Mouse (Mus musculus) CH12.LX (cell line): ENCODE data around the gene Carf. TPM values are rescaled to one million over a fixed set of nuclear protein-coding genes. Genes with fewer than 3 reads are reported as not detected.
"Not testable (repeated sequence)": the region's sequence is repeated elsewhere in the genome, so short reads cannot be mapped to it uniquely, and the experiment has no call there.

Experiments used
- DNase-seq: peaks from one replicate; pipeline ENCODE4 v3.0.0-alpha.2; 2013; ENCODE audit errors: extremely low read depth
- H3K27ac ChIP-seq: 2 replicates; pipeline ENCODE4 v1.5.1; 2012; ENCODE audit warnings: low read depth, mild to moderate bottlenecking, control low read depth, moderate library complexity; ENCODE audit not compliant: insufficient read depth
- H3K27me3 ChIP-seq: replicated peaks from 2 replicates; pipeline ENCODE3; 2012; ENCODE audit warnings: inconsistent platforms
- H3K36me3 ChIP-seq, 2 experiments: replicated peaks in 1 of 2; 2 replicates each; pipeline versions ENCODE3 to v1.6.1; 2012; ENCODE audit warnings: inconsistent platforms in 1 of 2, low read length in 1 of 2, mild to moderate bottlenecking in 1 of 2, mixed read lengths in 1 of 2, moderate library complexity in 1 of 2; ENCODE audit not compliant: control insufficient read depth in 1 of 2, insufficient read depth in 1 of 2
- H3K4me1 ChIP-seq, 2 experiments: 2 replicates each; pipeline ENCODE4 v1.6.1; 2012; ENCODE audit warnings: inconsistent platforms in 1 of 2, moderate library complexity in 1 of 2; ENCODE audit not compliant: insufficient read depth in 2 of 2, control insufficient read depth in 1 of 2
- H3K4me2 ChIP-seq: 2 replicates; pipeline ENCODE4 v1.6.1; 2012; ENCODE audit warnings: low read depth, mild to moderate bottlenecking, control low read depth; ENCODE audit not compliant: poor library complexity, insufficient read depth, severe bottlenecking
- H3K4me3 ChIP-seq, 3 experiments: fragments of 150-350 bp in 1 of 3; sonication (generic) in 1 of 3; replicated peaks in 1 of 3; 2 replicates each; pipeline versions ENCODE3 to v1.5.1; 2011 to 2012; ENCODE audit warnings: low read depth in 2 of 3, low read length in 2 of 3, mild to moderate bottlenecking in 2 of 3, moderate library complexity in 2 of 3, control low read depth in 1 of 3, improper control_type of control experiment in 1 of 3, inconsistent platforms in 1 of 3, mixed read lengths in 1 of 3; ENCODE audit not compliant: poor library complexity in 1 of 3
- H3K79me2 ChIP-seq: replicated peaks from 2 replicates; pipeline ENCODE4 v1.6.1; 2012; ENCODE audit warnings: mild to moderate bottlenecking, moderate library complexity; ENCODE audit not compliant: control insufficient read depth, poor library complexity, insufficient read depth, severe bottlenecking; ENCODE audit errors: extremely low read depth
- H3K9ac ChIP-seq: 2 replicates; pipeline ENCODE4 v1.6.1; 2012; ENCODE audit warnings: low read depth, mild to moderate bottlenecking, control low read depth, moderate library complexity; ENCODE audit not compliant: insufficient read depth
- H3K9me3 ChIP-seq: replicated peaks from 2 replicates; pipeline ENCODE3; 2012; ENCODE audit warnings: low read length, inconsistent platforms, mixed read lengths
- BHLHE40 ChIP-seq: IDR thresholded peaks from 2 replicates; pipeline ENCODE4 v1.6.1; 2011; ENCODE audit warnings: mild to moderate bottlenecking, low read depth, low read length, improper control_type of control experiment
- CHD2 ChIP-seq: IDR thresholded peaks from 2 replicates; pipeline ENCODE4 v1.6.1; 2011; ENCODE audit warnings: low read length, improper control_type of control experiment
- CTCF ChIP-seq, 2 experiments: IDR thresholded peaks in 1 of 2; conservative IDR thresholded peaks in 1 of 2; 2 replicates each; pipeline ENCODE4 v1.5.1; 2011 to 2012; ENCODE audit warnings: low read depth in 2 of 2, low read length in 2 of 2, improper control_type of control experiment in 1 of 2, inconsistent platforms in 1 of 2, mild to moderate bottlenecking in 1 of 2, moderate library complexity in 1 of 2
- E2F4 ChIP-seq: IDR thresholded peaks from 2 replicates; pipeline ENCODE4 v1.6.1; 2011; ENCODE audit warnings: low read depth, low read length, improper control_type of control experiment; ENCODE audit not compliant: insufficient replicate concordance
- EP300 ChIP-seq: IDR thresholded peaks from 2 replicates; pipeline ENCODE4 v1.6.1; 2011; ENCODE audit warnings: low read length, improper control_type of control experiment
- ETS1 ChIP-seq: conservative IDR thresholded peaks from 2 replicates; pipeline ENCODE4 v1.6.1; 2012; ENCODE audit warnings: low read depth, mild to moderate bottlenecking, inconsistent platforms, low read length, improper control_type of control experiment, moderate library complexity
- MYC ChIP-seq: IDR thresholded peaks from 2 replicates; pipeline ENCODE4 v1.6.1; 2011; ENCODE audit warnings: low read depth, mild to moderate bottlenecking, improper control_type of control experiment, low read length
- NELFE ChIP-seq: IDR thresholded peaks from 2 replicates; pipeline ENCODE4 v1.6.1; 2011; ENCODE audit warnings: low read depth, low read length, improper control_type of control experiment
- NRF1 ChIP-seq: IDR thresholded peaks from 2 replicates; pipeline ENCODE4 v1.6.1; 2014; ENCODE audit warnings: low read depth, mild to moderate bottlenecking, inconsistent platforms, low read length, improper control_type of control experiment, moderate library complexity
- PAX5 ChIP-seq: IDR thresholded peaks from 2 replicates; pipeline ENCODE4 v1.6.1; 2012; ENCODE audit warnings: low read length, inconsistent platforms, mixed read lengths
- POLR2A ChIP-seq: IDR thresholded peaks from 2 replicates; pipeline ENCODE4 v1.6.1; 2011; ENCODE audit warnings: low read depth, mild to moderate bottlenecking, improper control_type of control experiment, low read length
- RAD21 ChIP-seq: IDR thresholded peaks from 2 replicates; pipeline ENCODE4 v1.6.1; 2011; ENCODE audit warnings: low read depth, mild to moderate bottlenecking, low read length, improper control_type of control experiment, moderate library complexity
- SIN3A ChIP-seq: IDR thresholded peaks from 2 replicates; pipeline ENCODE4 v1.6.1; 2012; ENCODE audit warnings: low read length, improper control_type of control experiment, inconsistent platforms
- TCF12 ChIP-seq: IDR thresholded peaks from 2 replicates; pipeline ENCODE4 v1.6.1; 2014; ENCODE audit warnings: low read depth, mild to moderate bottlenecking, inconsistent platforms, low read length, improper control_type of control experiment
- ZC3H11A ChIP-seq: IDR thresholded peaks from 2 replicates; pipeline ENCODE4 v1.6.1; 2012; ENCODE audit warnings: low read depth, mild to moderate bottlenecking, inconsistent platforms, low read length, improper control_type of control experiment
- ZMIZ1 ChIP-seq: IDR thresholded peaks from 2 replicates; pipeline ENCODE4 v1.6.1; 2012; ENCODE audit warnings: low read depth, mild to moderate bottlenecking, inconsistent platforms, low read length, improper control_type of control experiment
- ZNF384 ChIP-seq: IDR thresholded peaks from 2 replicates; pipeline ENCODE4 v1.6.1; 2012; ENCODE audit warnings: low read depth, low read length, improper control_type of control experiment, inconsistent platforms
- dilution Hi-C: fragments of 300-500 bp; cut with MboI; formaldehyde crosslinking; loops from 2 replicates; pipeline ENCODE4 v1.14.3; 2020; ENCODE audit warnings: low sequenced_read_pairs; ENCODE audit not compliant: extremely low pct_unique_long_range_greater_than_20kb, extremely low pct_ligation_motif_present
- in situ Hi-C: fragments of 300-500 bp; cut with MboI; formaldehyde crosslinking; loops from 3 replicates; pipeline ENCODE4 v1.14.3; 2019; ENCODE audit warnings: low sequenced_read_pairs, low pct_ligation_motif_present, low pct_unique_long_range_greater_than_20kb, mixed read lengths
- polyA plus RNA-seq: library from polyadenylated mRNA; unstranded; fragments of >175 nt; gene quantifications from 2 replicates; pipeline ENCODE4 v1.2.1, GENCODE M21; 2012; ENCODE audit warnings: low read depth; ENCODE audit not compliant: insufficient read length
- total RNA-seq, 2 experiments: library from RNA; depleted of rRNA; stranded (reverse); fragments of 300-350 nt in 1 of 2; fragments of >200 nt in 1 of 2; gene quantifications; 2 replicates each; pipeline ENCODE4 v1.2.3; 2012 to 2014

Gene Carf
- total and polyA plus RNA-seq, 3 experiments, result 3.0 to 3.3 (median 3.2) TPM

- Histone ChIP-seq H3K36me3 (no peaks in the 10 kb centered on the region), H3K27ac (no peak overlapping the region), H3K79me2 (no peaks in the 10 kb centered on the region), H3K27me3 (no peaks in the 10 kb centered on the region), H3K4me3 (no peak overlapping the region), H3K4me2 (no peak overlapping the region), H3K9ac (no peak overlapping the region), H3K4me1 (peaks cover 0 to 6% of the 10 kb centered on the region in 2 experiments; a peak in 1 of 4 replicates), H3K9me3 (no peaks in the 10 kb centered on the region)
- DNase-seq, result no peak
- dilution Hi-C loops, result no loop called here
- in situ Hi-C loops, result loop anchor here (25.0 kb wide), 1 partner anchor 692 kb away; no protein-coding TSS in a partner anchor
- TF ChIP-seq PAX5 (no peak), ZNF384 (no peak), CHD2 (no peak), ZC3H11A (no peak), ETS1 (no peak), MYC (no peak), TCF12 (no peak), NRF1 (no peak)
Observed at GRCm38 (mm10) chr1:60170251-60170650, 72.2 kb downstream of the Carf start.

GRCm38 (mm10) chr1:60173119-60173518, 75.1 kb downstream of the Carf start:
- H3K36me3 ChIP-seq, result no peaks in the 10 kb centered on the region
- no peak overlapping the region for H3K4me3 ChIP-seq
- no peaks in the 10 kb centered on the region for H3K79me2 ChIP-seq
- no peaks in the 10 kb centered on the region for H3K9me3 ChIP-seq
- H3K27me3 ChIP-seq, result no peaks in the 10 kb centered on the region
- no peak for DNase-seq
- H3K9ac ChIP-seq, result no peak overlapping the region
- H3K4me1 ChIP-seq, result peaks cover 0 to 6% of the 10 kb centered on the region in 2 experiments; a peak in 1 of 4 replicates
- TF ChIP-seq EP300 (0 out of 2 replicates have a peak, but pooled peaks have one; percentile 28), NELFE (no peak), POLR2A (no peak), PAX5 (no peak), CHD2 (no peak), ZMIZ1 (no peak), CTCF (conservative IDR thresholded peaks at IDR 0.05 in 1 of 2, IDR thresholded peaks at IDR 0.05 in 1 of 2; ENCODE audit: low read depth in 2 of 2, low read length in 2 of 2) (no peak), RAD21 (no peak), E2F4 (no peak), BHLHE40 (0 out of 2 replicates have a peak, but pooled peaks have one; percentile 28), SIN3A (no peak)
- no peak overlapping the region for H3K4me2 ChIP-seq
- in situ Hi-C loops, result loop anchor here (25.0 kb wide), 1 partner anchor 689 kb away; no protein-coding TSS in a partner anchor
- no peak overlapping the region for H3K27ac ChIP-seq
- dilution Hi-C loops, result no loop called here

GRCm38 (mm10) chr1:60177814-60178213, 79.8 kb downstream of the Carf start:
- dilution Hi-C loops, H3K36me3 ChIP-seq, H3K9ac ChIP-seq, in situ Hi-C loops, H3K27ac ChIP-seq, DNase-seq, H3K4me3 ChIP-seq, H3K9me3 ChIP-seq, H3K4me2 ChIP-seq, H3K79me2 ChIP-seq, H3K27me3 ChIP-seq: not testable (repeated sequence)
- H3K4me1 ChIP-seq, result peaks cover 0 to 12% of the 10 kb centered on the region in 2 experiments; a peak in 3 of 4 replicates
